Mouse (Mus musculus) hindbrain, embryonic 14.5 days (tissue): ENCODE data around the gene Ripor2. TPM values are rescaled to one million over a fixed set of nuclear protein-coding genes. Genes with fewer than 3 reads are reported as not detected.
A peak's percentile ranks its signal among the peaks of the same experiment; 100 is the strongest.

ENCODE experiments used
- ATAC-seq: fragments of 200-750 bp; cut with Nextera tagmentation; 2 replicates; pipeline ENCODE4 v1.8.0; 2017; ENCODE audit warnings: moderate number of reproducible peaks, mild to moderate bottlenecking, moderate TSS enrichment, moderate library complexity; ENCODE audit not compliant: low FRiP score
- DNase-seq: peaks from one replicate; pipeline ENCODE4 v3.0.0-alpha.2; 2015; ENCODE audit warnings: low spot score
- H3K27ac ChIP-seq: fragments of 300-500 bp; sonication (generic); 2 replicates; pipeline ENCODE4 v1.5.1; 2014; ENCODE audit warnings: mild to moderate bottlenecking, moderate library complexity
- H3K27me3 ChIP-seq: fragments of 300-500 bp; sonication (generic); 2 replicates; pipeline ENCODE4 v1.6.1; 2014; ENCODE audit warnings: mild to moderate bottlenecking, low read length, mixed read lengths; ENCODE audit not compliant: control insufficient read depth, insufficient read depth
- H3K36me3 ChIP-seq: fragments of 300-500 bp; sonication (generic); replicated peaks from 2 replicates; pipeline ENCODE4 v1.6.1; 2014; ENCODE audit not compliant: control insufficient read depth, insufficient read depth
- H3K4me1 ChIP-seq: fragments of 300-500 bp; sonication (generic); replicated peaks from 2 replicates; pipeline ENCODE4 v1.6.1; 2014; ENCODE audit warnings: antibody characterized with exemption, low read length, mixed read lengths; ENCODE audit not compliant: control insufficient read depth, insufficient read depth
- H3K4me2 ChIP-seq: fragments of 300-500 bp; sonication (generic); replicated peaks from 2 replicates; pipeline ENCODE4 v1.6.1; 2014; ENCODE audit warnings: mild to moderate bottlenecking, moderate library complexity
- H3K4me3 ChIP-seq: fragments of 300-500 bp; sonication (generic); replicated peaks from 2 replicates; pipeline ENCODE4 v1.5.1; 2014; ENCODE audit warnings: mild to moderate bottlenecking, low read length
- H3K9ac ChIP-seq: fragments of 300-500 bp; sonication (generic); 2 replicates; pipeline ENCODE4 v1.6.1; 2014
- H3K9me3 ChIP-seq: fragments of 300-500 bp; sonication (generic); 2 replicates; pipeline ENCODE4 v1.6.1; 2016; ENCODE audit warnings: low read length; ENCODE audit not compliant: control insufficient read depth
- WGBS: fragments of 180-500 bp; shearing (Covaris S2); extraction: QIAGEN DNeasy Blood & Tissue Kit; methylation state at CpG from one replicate; pipeline ENCODE4 v1.1.7; 2014; 5-methylcytosine and 5-hydroxymethylcytosine counted together
- polyA plus RNA-seq: library from polyadenylated mRNA; unstranded; fragments of >200 nt; fragmentation: Nextera tagmentation; extraction: Ambion mirVana; gene quantifications from 2 replicates; pipeline ENCODE4 v1.2.1, GENCODE M21; 2014

The Ripor2 gene
- polyA plus RNA-seq, result 21.9 and 25.9 TPM in 2 replicates

GRCm38 (mm10) chr13:24581833-24582232, at the start of gene Ripor2:
Gene Ripor2 (plus strand): TSS chr13:24582189.
- ATAC-seq, result peak; percentile 35; the same call in 1 of the 2 replicates
- H3K4me1 ChIP-seq, result peaks cover 5% of the 10 kb centered on the region
- H3K27ac ChIP-seq, result peak within 1 kb of the TSS; percentile 47; the same call in 1 of the 2 replicates
- WGBS, result 57% methylated on average over 10 of the region's 10 CpGs
- no peak within 1 kb of the TSS for H3K4me2 ChIP-seq
- no peaks in the 10 kb centered on the region for H3K27me3 ChIP-seq
- H3K9me3 ChIP-seq, result no peaks in the 10 kb centered on the region
- H3K36me3 ChIP-seq, result no peaks in the 10 kb centered on the region
- H3K4me3 ChIP-seq, result no peak within 1 kb of the TSS
- DNase-seq, result peak; percentile 55
- no peak within 1 kb of the TSS for H3K9ac ChIP-seq

GRCm38 (mm10) chr13:24536531-24537167, 45.3 kb upstream of the Ripor2 start:
- WGBS, result 87% methylated on average over 6 of the region's 6 CpGs

GRCm38 (mm10) chr13:24538012-24538411, 44.0 kb upstream of the Ripor2 start:
- no peak overlapping the region for H3K27ac ChIP-seq
- no peaks in the 10 kb centered on the region for H3K36me3 ChIP-seq
- H3K9me3 ChIP-seq, result no peaks in the 10 kb centered on the region
- no peak overlapping the region for H3K4me3 ChIP-seq
- 82% methylated on average over 2 of the region's 2 CpGs for WGBS
- H3K4me2 ChIP-seq, result no peak overlapping the region
- H3K4me1 ChIP-seq, result no peaks in the 10 kb centered on the region
- H3K27me3 ChIP-seq, result no peaks in the 10 kb centered on the region
- DNase-seq, result no peak
- H3K9ac ChIP-seq, result no peak overlapping the region
- no peak for ATAC-seq

More at GRCm38 (mm10) chr13:24536531-24537167, 45.3 kb upstream of the Ripor2 start:
- no peak for DNase-seq
- no peak overlapping the region for H3K4me3 ChIP-seq
- ATAC-seq, result no peak
- H3K36me3 ChIP-seq, result no peaks in the 10 kb centered on the region
- H3K4me1 ChIP-seq, result no peaks in the 10 kb centered on the region
- no peak overlapping the region for H3K27ac ChIP-seq
- H3K9me3 ChIP-seq, result no peaks in the 10 kb centered on the region
- H3K27me3 ChIP-seq, result no peaks in the 10 kb centered on the region
- no peak overlapping the region for H3K9ac ChIP-seq
- no peak overlapping the region for H3K4me2 ChIP-seq

GRCm38 (mm10) chr13:24538941-24539340, 43.0 kb upstream of the Ripor2 start:
- no peaks in the 10 kb centered on the region for H3K4me1 ChIP-seq
- H3K36me3 ChIP-seq, result no peaks in the 10 kb centered on the region
- ATAC-seq (no peak), DNase-seq (no peak)
- WGBS, result 76% methylated on average over 5 of the region's 5 CpGs
- H3K4me3 ChIP-seq, result no peak overlapping the region
- no peaks in the 10 kb centered on the region for H3K27me3 ChIP-seq
- no peak overlapping the region for H3K4me2 ChIP-seq
- H3K9me3 ChIP-seq, result no peaks in the 10 kb centered on the region
- no peak overlapping the region for H3K9ac ChIP-seq
- no peak overlapping the region for H3K27ac ChIP-seq

GRCm38 (mm10) chr13:24545677-24546076, 36.3 kb upstream of the Ripor2 start:
- Histone ChIP-seq H3K4me2 (no peak overlapping the region), H3K9me3 (no peaks in the 10 kb centered on the region), H3K36me3 (no peaks in the 10 kb centered on the region), H3K4me1 (no peaks in the 10 kb centered on the region), H3K27me3 (no peaks in the 10 kb centered on the region), H3K4me3 (no peak overlapping the region), H3K27ac (no peak overlapping the region), H3K9ac (no peak overlapping the region)
- WGBS, result 45% methylated on average over 1 of the region's 1 CpGs
- ATAC-seq (no peak), DNase-seq (no peak)

GRCm38 (mm10) chr13:24546801-24547459, 35.1 kb upstream of the Ripor2 start:
- ATAC-seq (no peak), DNase-seq (no peak)
- Histone ChIP-seq H3K36me3 (no peaks in the 10 kb centered on the region), H3K4me2 (no peak overlapping the region), H3K4me3 (no peak overlapping the region), H3K4me1 (peaks cover 9% of the 10 kb centered on the region; the same call in 1 of the 2 replicates), H3K9ac (no peak overlapping the region), H3K9me3 (no peaks in the 10 kb centered on the region), H3K27me3 (no peaks in the 10 kb centered on the region), H3K27ac (no peak overlapping the region)
- WGBS, result 89% methylated on average over 12 of the region's 12 CpGs

GRCm38 (mm10) chr13:24548911-24549310, 33.1 kb upstream of the Ripor2 start:
- Histone ChIP-seq H3K9me3 (no peaks in the 10 kb centered on the region), H3K4me2 (no peak overlapping the region), H3K9ac (no peak overlapping the region), H3K27me3 (no peaks in the 10 kb centered on the region), H3K36me3 (no peaks in the 10 kb centered on the region), H3K4me3 (no peak overlapping the region), H3K4me1 (peaks cover 15% of the 10 kb centered on the region; the same call in 1 of the 2 replicates), H3K27ac (no peak overlapping the region)
- ATAC-seq (no peak), DNase-seq (no peak)

- Histone ChIP-seq H3K27me3 (no peaks in the 10 kb centered on the region), H3K36me3 (no peaks in the 10 kb centered on the region), H3K9ac (no peak overlapping the region), H3K4me3 (no peak overlapping the region), H3K4me1 (peaks cover 15% of the 10 kb centered on the region; the same call in 1 of the 2 replicates), H3K9me3 (no peaks in the 10 kb centered on the region), H3K27ac (peak overlapping the region; percentile 58), H3K4me2 (peak overlapping the region; percentile 12; the same call in 1 of the 2 replicates)
- DNase-seq, result peak; percentile 57
- ATAC-seq, result peak; percentile 79; the same call in 1 of the 2 replicates
- WGBS, result 49% methylated on average over 11 of the region's 14 CpGs
Observed at GRCm38 (mm10) chr13:24551100-24551931, 30.7 kb upstream of the Ripor2 start.

GRCm38 (mm10) chr13:24552039-24552438, 29.9 kb upstream of the Ripor2 start:
- 53% methylated on average over 4 of the region's 4 CpGs for WGBS
- ATAC-seq (no peak; the same call in 1 of the 2 replicates), DNase-seq (no peak)
- H3K4me3 ChIP-seq, result no peak overlapping the region
- peak overlapping the region; percentile 12; the same call in 1 of the 2 replicates for H3K4me2 ChIP-seq
- no peaks in the 10 kb centered on the region for H3K9me3 ChIP-seq
- H3K4me1 ChIP-seq, result peaks cover 15% of the 10 kb centered on the region; the same call in 1 of the 2 replicates
- H3K9ac ChIP-seq, result no peak overlapping the region
- no peaks in the 10 kb centered on the region for H3K27me3 ChIP-seq
- peak overlapping the region; percentile 58 for H3K27ac ChIP-seq
- H3K36me3 ChIP-seq, result no peaks in the 10 kb centered on the region
